Mouse (Mus musculus): Measurements from ENCODE around the gene Smpd1. TPM values are rescaled to one million over a fixed set of nuclear protein-coding genes. Genes with fewer than 3 reads are reported as not detected.

Gene Smpd1
- polyA plus RNA-seq, 1 experiment from 2014 or later, result 79.7 TPM

DNA sequence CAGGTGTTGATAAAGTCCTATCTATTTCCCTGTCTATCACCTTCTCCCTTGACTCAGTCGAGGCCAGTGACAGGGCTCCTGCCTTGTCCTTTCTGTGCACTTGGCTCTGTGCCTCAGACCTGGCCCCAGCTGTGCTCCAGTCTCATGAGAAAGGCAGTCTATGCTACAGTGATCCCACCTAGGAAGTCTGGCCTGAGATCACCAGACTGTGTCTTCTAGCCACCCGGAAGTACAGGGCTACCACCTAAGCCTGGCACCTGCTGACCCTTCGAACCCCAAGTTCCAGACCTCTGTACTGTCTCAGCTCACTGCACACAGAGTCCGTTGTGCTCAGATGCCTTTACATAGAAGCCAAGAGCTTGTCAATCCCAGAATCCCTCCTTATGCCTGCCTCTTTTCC is 26.1 kb upstream of the Smpd1 start:
- ATAC-seq (ENCODE audit: low FRiP score, low TSS enrichment), result no peak

DNA sequence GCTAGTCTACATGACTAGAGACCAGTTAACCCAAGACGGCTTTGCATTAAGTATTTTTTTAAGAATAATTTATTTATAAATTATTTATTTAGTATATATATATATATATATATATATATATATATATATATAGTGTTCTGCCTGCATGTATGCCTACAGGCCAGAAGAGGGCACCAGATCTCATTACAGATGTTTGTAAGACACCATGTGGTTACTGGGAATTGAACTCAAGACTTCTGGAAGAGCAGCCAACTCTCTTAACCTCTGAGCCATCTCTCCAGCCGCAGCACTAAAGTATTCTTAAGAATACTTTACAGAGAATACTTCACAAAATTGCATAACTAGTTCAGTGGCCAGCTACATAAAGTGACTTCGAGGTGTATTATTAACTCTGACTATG is 20.0 kb upstream of the Smpd1 start:
- no peak overlapping the region for H3K4me2 ChIP-seq (replicated peaks; ENCODE audit: low read depth)
- WGBS, result 73% methylated on average over 3 of the region's 3 CpGs
- DNase-seq (ENCODE audit: low spot score), result no peak
- no peak overlapping the region for H3K27ac ChIP-seq (replicated peaks)
- no peak overlapping the region for H3K4me3 ChIP-seq (ENCODE audit: low read depth, low read length)
- peak; percentile 58 for TF ChIP-seq CTCF (IDR thresholded peaks at IDR 0.05; ENCODE audit: low read depth)
- no peak for TF ChIP-seq EP300 (optimal IDR thresholded peaks at IDR 0.05)
- H3K9ac ChIP-seq (ENCODE audit: low read length), result no peak overlapping the region
- H3K27me3 ChIP-seq (ENCODE audit: control insufficient read depth, insufficient read depth, low read length), result no peaks in the 10 kb centered on the region
- H3K9me3 ChIP-seq (ENCODE audit: control insufficient read depth, low read length), result no peaks in the 10 kb centered on the region
- H3K4me1 ChIP-seq (replicated peaks; ENCODE audit: control insufficient read depth, insufficient read depth), result no peaks in the 10 kb centered on the region
- no peaks in the 10 kb centered on the region for H3K36me3 ChIP-seq (ENCODE audit: control insufficient read depth, insufficient read depth, low read length)
- no peak for ATAC-seq (ENCODE audit: low FRiP score, low TSS enrichment)

More for the DNA sequence above, 26.1 kb upstream of the Smpd1 start:
- H3K4me3 ChIP-seq (ENCODE audit: low read depth, low read length), result no peak overlapping the region
- 70% methylated on average over 4 of the region's 4 CpGs for WGBS
- H3K27ac ChIP-seq (replicated peaks), result no peak overlapping the region
- H3K36me3 ChIP-seq (ENCODE audit: control insufficient read depth, insufficient read depth, low read length), result no peaks in the 10 kb centered on the region
- DNase-seq (ENCODE audit: low spot score), result no peak
- TF ChIP-seq CTCF (IDR thresholded peaks at IDR 0.05; ENCODE audit: low read depth) (no peak), EP300 (optimal IDR thresholded peaks at IDR 0.05) (no peak)
- no peaks in the 10 kb centered on the region for H3K4me1 ChIP-seq (replicated peaks; ENCODE audit: control insufficient read depth, insufficient read depth)
- no peaks in the 10 kb centered on the region for H3K27me3 ChIP-seq (ENCODE audit: control insufficient read depth, insufficient read depth, low read length)
- no peaks in the 10 kb centered on the region for H3K9me3 ChIP-seq (ENCODE audit: control insufficient read depth, low read length)
- no peak overlapping the region for H3K9ac ChIP-seq (ENCODE audit: low read length)
- H3K4me2 ChIP-seq (replicated peaks; ENCODE audit: low read depth), result no peak overlapping the region

DNA sequence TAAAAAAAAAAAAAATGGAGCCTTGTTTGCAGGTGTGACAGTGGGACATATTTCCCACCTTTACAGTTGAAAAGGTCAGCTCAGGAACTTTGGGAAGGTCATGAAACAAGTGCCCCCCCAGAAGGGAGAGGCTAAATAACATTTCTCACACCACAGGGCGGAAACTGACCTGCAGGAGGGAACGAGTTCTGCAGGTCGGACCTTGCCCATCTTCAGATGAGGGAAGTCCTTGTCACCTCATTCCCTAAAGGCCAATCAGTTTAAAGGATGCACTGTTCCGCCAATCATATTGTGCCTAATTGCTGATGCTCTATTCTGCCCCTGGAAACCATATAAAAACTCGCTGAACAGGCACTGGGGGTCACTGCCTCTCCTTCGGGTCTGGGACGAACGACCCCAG is 8.2 kb upstream of the Smpd1 start:
- DNase-seq (ENCODE audit: low spot score), result no peak
- H3K4me2 ChIP-seq (replicated peaks; ENCODE audit: low read depth), result no peak overlapping the region
- no peak overlapping the region for H3K9ac ChIP-seq (ENCODE audit: low read length)
- H3K4me3 ChIP-seq (ENCODE audit: low read depth, low read length), result no peak overlapping the region
- H3K36me3 ChIP-seq (ENCODE audit: control insufficient read depth, insufficient read depth, low read length), result no peaks in the 10 kb centered on the region
- no peaks in the 10 kb centered on the region for H3K9me3 ChIP-seq (ENCODE audit: control insufficient read depth, low read length)
- H3K27ac ChIP-seq (replicated peaks), result no peak overlapping the region
- no peaks in the 10 kb centered on the region for H3K4me1 ChIP-seq (replicated peaks; ENCODE audit: control insufficient read depth, insufficient read depth)
- ATAC-seq (ENCODE audit: low FRiP score, low TSS enrichment), result no peak
- WGBS, result 65% methylated on average over 8 of the region's 8 CpGs
- TF ChIP-seq EP300 (optimal IDR thresholded peaks at IDR 0.05), result no peak
- TF ChIP-seq CTCF (IDR thresholded peaks at IDR 0.05; ENCODE audit: low read depth), result no peak
- H3K27me3 ChIP-seq (ENCODE audit: control insufficient read depth, insufficient read depth, low read length), result no peaks in the 10 kb centered on the region

DNA sequence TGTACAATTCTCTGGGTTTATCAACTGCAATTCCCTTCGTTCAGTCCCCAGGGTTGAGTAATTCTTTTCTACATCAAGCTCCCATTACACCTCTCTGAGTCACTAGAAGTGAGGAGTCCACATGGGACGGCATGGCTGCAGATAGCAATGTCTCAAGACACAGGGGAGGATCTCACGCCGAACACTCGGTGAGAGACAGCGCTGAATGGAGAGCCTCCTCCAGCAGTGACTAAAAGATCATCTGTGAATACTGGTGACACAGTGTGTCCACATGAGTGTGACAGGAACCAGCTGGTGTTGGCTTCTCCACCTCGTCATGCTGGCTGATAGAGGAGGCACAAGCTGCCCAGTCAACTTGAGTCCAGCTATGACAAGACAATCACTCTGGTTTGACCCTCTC is 6.2 kb upstream of the Smpd1 start:
- Histone ChIP-seq H3K27me3 (ENCODE audit: control insufficient read depth, insufficient read depth, low read length) (no peaks in the 10 kb centered on the region), H3K36me3 (ENCODE audit: control insufficient read depth, insufficient read depth, low read length) (no peaks in the 10 kb centered on the region), H3K4me2 (replicated peaks; ENCODE audit: low read depth) (no peak overlapping the region), H3K27ac (replicated peaks) (0 out of 2 replicates have a peak overlapping the region, but pooled peaks have one; percentile 24), H3K4me1 (replicated peaks; ENCODE audit: control insufficient read depth, insufficient read depth) (no peaks in the 10 kb centered on the region), H3K9me3 (ENCODE audit: control insufficient read depth, low read length) (no peaks in the 10 kb centered on the region), H3K9ac (ENCODE audit: low read length) (no peak overlapping the region), H3K4me3 (ENCODE audit: low read depth, low read length) (no peak overlapping the region)
- 67% methylated on average over 7 of the region's 7 CpGs for WGBS
- 0 out of 2 replicates have a peak, but pooled peaks have one; percentile 32 for ATAC-seq (ENCODE audit: low FRiP score, low TSS enrichment)
- no peak for DNase-seq (ENCODE audit: low spot score)
- no peak for TF ChIP-seq EP300 (optimal IDR thresholded peaks at IDR 0.05)
- no peak for TF ChIP-seq CTCF (IDR thresholded peaks at IDR 0.05; ENCODE audit: low read depth)

DNA sequence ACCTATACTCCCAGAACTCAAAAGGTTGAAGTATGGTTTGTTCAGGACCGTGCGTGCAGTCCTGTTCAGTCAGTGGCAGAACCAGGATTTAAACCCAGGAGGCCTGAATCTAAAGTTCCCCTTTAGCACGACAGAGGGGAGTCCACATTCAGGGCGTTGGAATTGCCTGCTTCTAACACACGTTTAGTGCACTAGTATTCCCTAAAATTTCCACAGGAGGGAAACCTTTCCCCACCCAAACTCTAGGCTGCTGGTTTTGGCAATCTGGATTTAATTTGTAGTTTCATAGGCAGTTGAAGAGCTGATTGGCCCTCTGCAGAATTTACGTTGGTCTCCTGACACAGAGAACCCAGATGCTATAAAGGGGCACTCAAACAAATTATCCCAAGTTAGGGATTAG is 5.1 kb upstream of the Smpd1 start:
- Histone ChIP-seq H3K9ac (ENCODE audit: low read length) (no peak overlapping the region), H3K4me3 (ENCODE audit: low read depth, low read length) (no peak overlapping the region), H3K36me3 (ENCODE audit: control insufficient read depth, insufficient read depth, low read length) (no peaks in the 10 kb centered on the region), H3K4me1 (replicated peaks; ENCODE audit: control insufficient read depth, insufficient read depth) (no peaks in the 10 kb centered on the region; the same call in 1 of the 2 replicates), H3K27me3 (ENCODE audit: control insufficient read depth, insufficient read depth, low read length) (no peaks in the 10 kb centered on the region), H3K27ac (replicated peaks) (no peak overlapping the region), H3K9me3 (ENCODE audit: control insufficient read depth, low read length) (no peaks in the 10 kb centered on the region), H3K4me2 (replicated peaks; ENCODE audit: low read depth) (no peak overlapping the region)
- TF ChIP-seq EP300 (optimal IDR thresholded peaks at IDR 0.05), result no peak
- peak; percentile 78 for TF ChIP-seq CTCF (IDR thresholded peaks at IDR 0.05; ENCODE audit: low read depth)
- no peak for DNase-seq (ENCODE audit: low spot score)
- WGBS, result 36% methylated on average over 6 of the region's 6 CpGs
- peak; percentile 49; the same call in 1 of the 2 replicates for ATAC-seq (ENCODE audit: low FRiP score, low TSS enrichment)

DNA sequence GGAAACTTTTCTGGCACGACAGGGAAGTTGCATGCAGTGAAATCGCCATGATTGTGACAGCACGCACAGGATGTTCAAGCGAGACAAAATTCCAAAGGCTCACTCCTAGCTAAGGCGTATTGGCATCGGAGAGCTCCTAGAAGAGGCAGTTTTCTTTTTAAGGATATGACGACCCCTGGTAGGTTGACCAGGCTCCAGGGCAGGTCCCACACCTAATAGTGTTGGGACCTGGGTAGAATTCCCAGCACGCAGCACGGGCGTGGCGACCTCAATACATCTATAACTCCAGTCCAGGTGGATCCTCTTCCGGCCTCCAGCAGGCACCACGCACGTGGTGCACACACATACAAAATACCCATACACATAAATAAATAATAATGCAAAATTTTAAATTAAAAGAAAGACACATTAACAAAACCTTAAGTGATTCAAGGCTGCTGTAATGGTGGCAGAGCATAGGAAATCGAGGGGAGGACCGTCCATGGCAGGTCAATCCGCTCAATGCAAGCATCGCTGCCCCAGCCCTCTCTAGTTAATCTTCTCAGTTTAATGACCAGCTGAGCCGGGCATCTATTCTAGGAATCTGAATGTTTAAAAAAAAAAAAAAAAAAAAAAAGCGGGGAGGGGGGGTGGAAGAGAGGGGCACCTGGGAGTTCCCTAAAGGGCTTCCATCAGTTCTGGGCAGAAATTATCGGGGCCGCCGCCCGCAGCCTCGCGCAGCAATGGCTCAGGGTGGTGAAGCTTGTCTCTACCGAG is 526 bp upstream of the Smpd1 start:
- peaks cover 3% of the 10 kb centered on the region; the same call in 1 of the 2 replicates for H3K4me1 ChIP-seq (replicated peaks; ENCODE audit: control insufficient read depth, insufficient read depth)
- no peak for TF ChIP-seq CTCF (IDR thresholded peaks at IDR 0.05; ENCODE audit: low read depth)
- TF ChIP-seq EP300 (optimal IDR thresholded peaks at IDR 0.05), result no peak
- 29% methylated on average over 26 of the region's 27 CpGs for WGBS
- ATAC-seq (ENCODE audit: low FRiP score, low TSS enrichment) (no peak), DNase-seq (ENCODE audit: low spot score) (no peak)
- peak overlapping the region; percentile 72 for H3K4me3 ChIP-seq (ENCODE audit: low read depth, low read length)
- H3K36me3 ChIP-seq (ENCODE audit: control insufficient read depth, insufficient read depth, low read length), result peaks cover 3% of the 10 kb centered on the region; the same call in 1 of the 2 replicates
- peak overlapping the region; percentile 82 for H3K4me2 ChIP-seq (replicated peaks; ENCODE audit: low read depth)
- no peaks in the 10 kb centered on the region for H3K9me3 ChIP-seq (ENCODE audit: control insufficient read depth, low read length)
- peak overlapping the region; percentile 72 for H3K9ac ChIP-seq (ENCODE audit: low read length)
- no peak overlapping the region for H3K27ac ChIP-seq (replicated peaks)
- no peaks in the 10 kb centered on the region for H3K27me3 ChIP-seq (ENCODE audit: control insufficient read depth, insufficient read depth, low read length)

Measured in stomach, postnatal 0 days (tissue).